Mouse (Mus musculus): Measurements from ENCODE around the gene Gm43552.

Gm43552 gene

GRCm38 (mm10) chr5:65434471-65435362 is 57.9 kb downstream of the Gm43552 start:
- no peak for DNase-seq

- DNase-seq, result no peak
Measured at GRCm38 (mm10) chr5:65429441-65429840, 63.2 kb downstream of the Gm43552 start.

- DNase-seq, result no peak
Measured at GRCm38 (mm10) chr5:65428321-65428720, 64.3 kb downstream of the Gm43552 start.

- no peak for DNase-seq
Measured at GRCm38 (mm10) chr5:65425251-65425650, 67.4 kb downstream of the Gm43552 start.

- no peak for DNase-seq
Measured at GRCm38 (mm10) chr5:65424215-65424614, 68.4 kb downstream of the Gm43552 start.

GRCm38 (mm10) chr5:65422803-65423202 is 69.8 kb downstream of the Gm43552 start:
- no peak for DNase-seq

- DNase-seq, result no peak
Measured at GRCm38 (mm10) chr5:65420822-65421221, 71.8 kb downstream of the Gm43552 start.

- DNase-seq, result no peak
Measured at GRCm38 (mm10) chr5:65419136-65419535, 73.5 kb downstream of the Gm43552 start.

- no peak for DNase-seq
Measured at GRCm38 (mm10) chr5:65415653-65416458, 76.8 kb downstream of the Gm43552 start.

- no peak for DNase-seq
Measured at GRCm38 (mm10) chr5:65407989-65408388, 84.6 kb downstream of the Gm43552 start.

GRCm38 (mm10) chr5:65401251-65401994 is 91.2 kb downstream of the Gm43552 start:
- DNase-seq, result peak; percentile 77

GRCm38 (mm10) chr5:65394425-65394824 is 98.2 kb downstream of the Gm43552 start:
- no peak for DNase-seq

- DNase-seq, result no peak
Measured at GRCm38 (mm10) chr5:65391753-65392152, 100.9 kb downstream of the Gm43552 start.

GRCm38 (mm10) chr5:65390648-65391644 is 101.7 kb downstream of the Gm43552 start, which contains the start of the genes Rpl9 and Lias:
Rpl9 (minus strand) TSS chr5:65391444.
Lias (plus strand) TSS chr5:65391497.
- DNase-seq, result peak; percentile 99

- DNase-seq, result no peak
Measured at GRCm38 (mm10) chr5:65387008-65387867, 105.4 kb downstream of the Gm43552 start.

GRCm38 (mm10) chr5:65385704-65386103 is 106.9 kb downstream of the Gm43552 start:
- DNase-seq, result no peak

Data from thymus, postnatal 25 days (tissue).